Mouse (Mus musculus) limb, embryonic 10.5 days (tissue): ENCODE results near the gene Prss53. TPM values are rescaled to one million over a fixed set of nuclear protein-coding genes. Genes with fewer than 3 reads are reported as not detected.
A peak's percentile ranks its signal among the peaks of the same experiment; 100 is the strongest.
"Not testable (repeated sequence)": the region's sequence is repeated elsewhere in the genome, so short reads cannot be mapped to it uniquely, and the experiment has no call there.

Experiments
- DNase-seq: peaks from one replicate; pipeline ENCODE4 v3.0.0-alpha.2; 2017; ENCODE audit warnings: low spot score
- H3K27ac ChIP-seq: fragments of 300-500 bp; sonication (generic); 2 replicates; pipeline ENCODE4 v1.5.1; 2016; ENCODE audit warnings: mild to moderate bottlenecking
- H3K27me3 ChIP-seq: fragments of 300-500 bp; sonication (generic); 2 replicates; pipeline ENCODE4 v1.6.1; 2016; ENCODE audit warnings: low read depth, mild to moderate bottlenecking; ENCODE audit not compliant: poor library complexity, severe bottlenecking
- H3K36me3 ChIP-seq: fragments of 300-500 bp; sonication (generic); 2 replicates; pipeline ENCODE4 v1.6.1; 2016; ENCODE audit warnings: mild to moderate bottlenecking, moderate library complexity
- H3K4me1 ChIP-seq: fragments of 300-500 bp; sonication (generic); 2 replicates; pipeline ENCODE4 v1.6.1; 2016
- H3K4me3 ChIP-seq: fragments of 300-500 bp; sonication (generic); 2 replicates; pipeline ENCODE4 v1.5.1; 2016; ENCODE audit warnings: mild to moderate bottlenecking, moderate library complexity
- H3K9me3 ChIP-seq: fragments of 300-500 bp; sonication (generic); replicated peaks from 2 replicates; pipeline ENCODE4 v1.6.1; 2016; ENCODE audit warnings: mild to moderate bottlenecking
- WGBS: fragments of 180-500 bp; shearing (Covaris S2); methylation state at CpG from one replicate; pipeline ENCODE4 v1.1.7; 2016; 5-methylcytosine and 5-hydroxymethylcytosine counted together
- polyA plus RNA-seq: library from polyadenylated mRNA; unstranded; fragments of >200 nt; fragmentation: Nextera tagmentation; extraction: Ambion mirVana; gene quantifications from 2 replicates; pipeline ENCODE4 v1.2.1, GENCODE M21; 2016

Gene Prss53
- polyA plus RNA-seq, 1 experiment from 2014 or later: 0.75 TPM

DNA sequence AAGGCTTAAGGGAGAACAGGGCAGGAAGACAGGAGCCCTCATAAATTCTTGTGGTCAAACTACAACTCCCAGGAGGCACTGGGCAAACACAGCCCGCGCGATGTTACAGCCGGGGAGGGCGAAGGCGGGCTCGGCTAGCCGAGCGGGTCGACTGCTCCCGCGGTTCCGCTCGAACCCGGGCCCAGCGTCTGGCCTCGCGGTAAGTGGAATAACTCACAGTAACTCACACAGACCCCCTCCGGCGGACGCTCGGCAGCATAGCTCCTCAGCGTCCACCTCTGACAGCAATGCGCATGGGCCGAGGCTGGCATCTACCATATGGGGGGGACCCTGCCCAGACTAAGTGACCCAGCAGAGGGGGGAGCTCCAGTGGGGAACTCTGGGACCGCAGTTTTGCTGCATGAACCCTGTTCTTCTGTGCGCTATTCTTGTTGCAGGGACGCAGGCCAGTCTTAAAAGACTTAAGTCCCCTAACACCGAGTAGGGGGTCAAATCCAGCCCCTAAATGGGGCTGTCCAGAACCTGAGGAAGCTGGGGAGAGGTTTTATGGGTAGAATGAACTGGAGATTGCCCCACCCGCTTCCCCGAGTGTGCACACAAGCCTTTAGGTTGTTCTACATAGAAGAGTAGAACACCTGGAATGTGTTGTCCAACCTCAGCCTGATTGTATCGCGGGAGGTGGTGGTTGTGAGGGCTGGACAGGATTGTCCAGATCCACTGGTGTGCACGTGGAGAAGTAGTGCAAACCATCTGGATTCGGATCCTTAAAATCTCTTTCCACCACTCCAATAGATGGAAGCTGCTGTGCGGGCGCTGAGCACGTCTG lies 13.4 kb upstream of the Prss53 start, which contains the start of gene Bckdk:
TSS of gene Bckdk (plus strand) at position 112 of the 826 bp plus-strand sequence.
- Histone ChIP-seq H3K4me3 (peak within 1 kb of the TSS; percentile 88), H3K36me3 (peaks cover 42% of the 10 kb centered on the region), H3K4me1 (peaks cover 17% of the 10 kb centered on the region), H3K27me3 (no peaks in the 10 kb centered on the region), H3K27ac (peak within 1 kb of the TSS; percentile 95), H3K9me3 (no peaks in the 10 kb centered on the region)
- WGBS: 8% methylated on average over 38 of the region's 38 CpGs
- peak; percentile 88 for DNase-seq

DNA sequence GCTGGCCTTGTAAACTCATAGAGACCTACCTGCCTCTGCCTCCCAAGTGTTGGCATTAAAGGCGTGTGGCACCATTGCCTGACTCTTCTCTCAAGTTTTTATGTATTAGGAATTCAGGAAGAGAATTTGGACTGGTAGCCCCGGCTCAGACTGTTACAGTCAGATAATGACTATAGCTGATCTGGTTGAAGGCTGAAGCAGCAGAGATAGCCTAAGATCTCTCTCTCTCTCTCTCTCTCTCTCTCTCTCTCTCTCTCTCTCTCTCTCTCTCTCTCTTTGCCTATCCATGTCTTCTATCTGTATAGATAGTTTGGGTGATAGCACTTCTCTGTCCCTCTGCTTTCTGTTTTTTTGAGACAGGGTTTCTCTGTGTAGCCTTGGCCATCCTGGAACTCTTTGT lies 11.0 kb upstream of the Prss53 start:
- H3K36me3 ChIP-seq: peaks cover 18% of the 10 kb centered on the region
- H3K4me1 ChIP-seq: peaks cover 17% of the 10 kb centered on the region
- no peak overlapping the region for H3K27ac ChIP-seq
- no peak for DNase-seq
- no peaks in the 10 kb centered on the region for H3K27me3 ChIP-seq
- no peak overlapping the region for H3K4me3 ChIP-seq
- H3K9me3 ChIP-seq: no peaks in the 10 kb centered on the region
- WGBS: 78% methylated on average over 2 of the region's 2 CpGs

DNA sequence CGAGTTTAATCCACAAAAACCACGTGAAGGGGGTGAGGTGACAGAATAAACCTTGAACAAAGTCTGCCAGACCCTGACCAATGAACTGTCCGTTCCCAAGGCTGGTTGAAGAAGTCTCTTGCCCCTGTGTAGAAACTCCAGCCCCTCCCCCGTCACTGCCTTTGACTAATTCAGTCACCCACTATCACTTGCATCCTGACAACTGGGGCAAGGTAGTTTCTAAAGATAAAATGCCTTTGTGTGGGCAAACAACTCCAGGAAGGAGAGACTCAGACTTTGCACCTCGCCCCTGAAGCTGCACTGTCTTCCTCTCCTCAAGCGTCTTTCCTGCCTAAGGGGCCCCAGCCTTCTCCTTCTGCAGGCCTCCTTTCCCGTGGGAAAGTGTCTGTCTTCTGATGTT lies 9.2 kb upstream of the Prss53 start:
- H3K4me3 ChIP-seq: no peak overlapping the region
- no peak for DNase-seq
- H3K27me3 ChIP-seq: no peaks in the 10 kb centered on the region
- H3K9me3 ChIP-seq: no peaks in the 10 kb centered on the region
- H3K27ac ChIP-seq: no peak overlapping the region
- H3K4me1 ChIP-seq: peaks cover 15% of the 10 kb centered on the region
- H3K36me3 ChIP-seq: 0 out of 2 replicates have a peak, but pooled peaks cover under 1% of the 10 kb centered on the region
- 54% methylated on average over 7 of the region's 7 CpGs for WGBS

DNA sequence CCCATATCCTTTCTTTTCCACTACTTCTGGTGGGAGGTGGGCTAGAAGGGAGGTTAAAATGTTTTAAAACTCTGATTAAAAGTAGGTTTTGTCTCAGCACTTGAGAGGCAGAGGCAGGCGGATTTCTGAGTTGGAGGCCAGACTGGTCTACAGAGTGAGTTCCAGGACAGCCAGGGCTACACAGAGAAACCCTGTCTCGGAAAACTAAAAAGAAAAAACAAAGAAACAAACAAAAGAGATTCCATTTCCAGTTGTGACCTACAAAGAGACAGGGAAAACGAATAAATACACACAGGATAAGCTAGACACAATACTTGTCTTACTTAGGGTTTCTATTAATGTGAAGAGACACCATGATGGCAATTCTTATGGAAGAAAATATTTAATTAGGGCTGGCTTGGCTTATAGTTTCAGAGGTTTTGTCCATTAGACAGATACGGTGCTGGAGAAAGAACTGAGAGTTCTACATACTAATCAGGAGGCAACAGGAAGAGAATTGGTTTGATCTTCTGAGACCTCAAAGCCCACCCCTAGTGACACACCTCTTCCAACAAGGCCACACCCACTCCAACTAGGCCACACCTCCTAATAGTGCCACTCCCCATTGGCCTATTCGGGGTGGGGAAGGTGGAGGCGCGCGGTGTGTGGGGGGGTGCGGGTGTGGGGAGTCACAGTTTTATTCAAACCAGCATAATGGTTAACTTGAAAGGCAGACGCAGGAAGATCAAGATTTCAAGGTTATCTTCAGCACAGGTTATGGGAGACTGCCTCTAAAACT lies 7.6 kb upstream of the Prss53 start:
- H3K27me3 ChIP-seq: no peaks in the 10 kb centered on the region
- no peaks in the 10 kb centered on the region for H3K9me3 ChIP-seq
- no peak overlapping the region for H3K27ac ChIP-seq
- no peak overlapping the region for H3K4me3 ChIP-seq
- WGBS: 37% methylated on average over 10 of the region's 10 CpGs
- peaks cover 13% of the 10 kb centered on the region for H3K4me1 ChIP-seq
- H3K36me3 ChIP-seq: peaks cover 6% of the 10 kb centered on the region
- DNase-seq: no peak

DNA sequence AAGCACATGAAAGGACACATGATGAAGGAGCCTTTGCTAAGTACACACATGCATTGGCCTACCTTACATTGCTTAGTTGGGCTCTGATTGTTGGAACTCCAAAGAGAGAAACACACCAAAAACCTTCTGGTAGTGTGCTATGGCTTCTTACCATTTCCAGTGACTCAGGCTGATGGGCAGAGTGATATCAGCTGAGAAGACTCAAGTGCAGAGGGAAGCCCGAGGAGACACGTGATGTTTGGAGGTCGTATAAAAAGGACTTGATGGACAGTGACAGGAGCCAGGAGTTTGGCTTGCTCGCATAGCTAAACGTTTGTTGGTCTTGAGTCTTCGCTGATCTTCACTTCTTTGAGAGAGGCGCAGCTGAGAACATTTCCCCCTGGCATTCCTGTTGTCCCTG lies 6.8 kb upstream of the Prss53 start:
- DNase-seq: no peak
- peaks cover 13% of the 10 kb centered on the region for H3K4me1 ChIP-seq
- H3K4me3 ChIP-seq: no peak overlapping the region
- H3K27me3 ChIP-seq: no peaks in the 10 kb centered on the region
- H3K27ac ChIP-seq: no peak overlapping the region
- 89% methylated on average over 7 of the region's 7 CpGs for WGBS
- H3K9me3 ChIP-seq: no peaks in the 10 kb centered on the region
- peaks cover 15% of the 10 kb centered on the region for H3K36me3 ChIP-seq

DNA sequence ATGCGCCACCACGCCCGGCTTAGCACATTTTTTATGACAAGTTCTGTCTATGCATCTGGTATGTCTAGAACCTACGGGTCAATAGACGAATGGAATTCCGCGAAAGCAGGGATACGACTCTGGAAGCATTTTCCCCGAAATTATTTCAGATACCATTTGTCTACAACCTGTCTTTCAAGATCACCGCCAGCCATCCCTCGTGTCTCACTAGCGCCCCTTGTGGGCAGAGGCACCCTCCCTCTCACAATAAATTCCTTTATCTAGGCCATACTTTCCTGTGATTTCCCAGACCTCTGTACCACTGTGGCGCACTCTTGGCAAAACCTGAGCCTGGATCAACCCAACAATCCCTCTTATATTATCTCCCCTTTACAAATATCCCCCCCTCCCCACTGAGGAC lies 5.6 kb upstream of the Prss53 start:
- H3K4me1 ChIP-seq: peaks cover 13% of the 10 kb centered on the region
- WGBS: 58% methylated on average over 13 of the region's 13 CpGs
- H3K27me3 ChIP-seq: no peaks in the 10 kb centered on the region
- no peaks in the 10 kb centered on the region for H3K9me3 ChIP-seq
- H3K36me3 ChIP-seq: peaks cover 25% of the 10 kb centered on the region
- peak; percentile 60 for DNase-seq
- no peak overlapping the region for H3K27ac ChIP-seq
- no peak overlapping the region for H3K4me3 ChIP-seq

DNA sequence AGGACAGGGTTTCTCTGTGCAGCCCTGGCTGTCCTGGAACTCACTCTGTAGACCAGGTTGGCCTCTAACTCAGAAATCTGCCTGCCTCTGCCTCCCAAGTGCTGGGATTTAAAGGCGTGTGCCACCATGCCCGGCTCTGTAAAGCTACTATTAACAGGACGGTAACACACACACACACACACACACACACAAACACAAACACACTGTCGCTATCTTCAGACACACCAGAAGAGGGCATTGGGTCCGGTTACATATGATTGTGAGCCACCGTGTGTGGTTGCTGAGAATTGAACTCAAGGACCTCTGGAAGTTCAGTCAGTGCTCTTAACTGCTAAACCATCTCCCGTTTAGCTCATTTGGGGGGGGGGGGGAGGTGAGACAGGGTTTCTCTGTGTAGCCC lies 5.1 kb upstream of the Prss53 start:
- peak overlapping the region; percentile 67 for H3K4me3 ChIP-seq
- not testable (repeated sequence) for H3K9me3 ChIP-seq, H3K27me3 ChIP-seq, DNase-seq
- peak overlapping the region; percentile 82; the same call in 1 of the 2 replicates for H3K27ac ChIP-seq
- peaks cover 13% of the 10 kb centered on the region for H3K4me1 ChIP-seq
- peaks cover 30% of the 10 kb centered on the region for H3K36me3 ChIP-seq
- 74% methylated on average over 7 of the region's 7 CpGs for WGBS

DNA sequence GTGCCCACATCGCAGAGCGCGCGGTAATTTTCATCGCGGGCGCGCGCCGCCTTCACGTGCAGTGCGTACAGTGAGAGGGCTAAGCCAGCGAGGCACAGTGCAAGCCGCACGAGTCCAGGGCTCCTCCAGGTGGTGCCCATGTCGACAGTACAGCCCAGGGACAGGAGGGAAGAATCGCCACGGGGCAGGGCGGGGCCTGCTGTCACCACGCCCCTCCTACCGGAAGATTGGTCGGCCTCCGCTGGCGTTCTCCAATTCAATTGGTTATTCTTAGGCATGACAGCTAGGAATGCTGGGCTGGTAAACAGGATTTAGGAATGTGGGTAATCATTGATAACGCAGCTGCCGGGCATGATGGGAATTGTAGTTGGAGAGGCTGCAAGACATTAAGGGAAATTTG lies 4.7 kb upstream of the Prss53 start, which contains the start of the genes Gm21974 and Vkorc1:
TSS of gene Gm21974 (minus strand) at position 13 of the 400 bp plus-strand sequence.
TSS of gene Vkorc1 (minus strand) at position 176 of the 400 bp plus-strand sequence.
- H3K27me3 ChIP-seq: no peaks in the 10 kb centered on the region
- H3K9me3 ChIP-seq: no peaks in the 10 kb centered on the region
- peak within 1 kb of the TSS; percentile 82 for H3K27ac ChIP-seq
- peaks cover 34% of the 10 kb centered on the region for H3K36me3 ChIP-seq
- H3K4me3 ChIP-seq: peak within 1 kb of the TSS; percentile 67
- peak; percentile 94 for DNase-seq
- under 1% methylated on average over 26 of the region's 26 CpGs for WGBS
- peaks cover 13% of the 10 kb centered on the region for H3K4me1 ChIP-seq

DNA sequence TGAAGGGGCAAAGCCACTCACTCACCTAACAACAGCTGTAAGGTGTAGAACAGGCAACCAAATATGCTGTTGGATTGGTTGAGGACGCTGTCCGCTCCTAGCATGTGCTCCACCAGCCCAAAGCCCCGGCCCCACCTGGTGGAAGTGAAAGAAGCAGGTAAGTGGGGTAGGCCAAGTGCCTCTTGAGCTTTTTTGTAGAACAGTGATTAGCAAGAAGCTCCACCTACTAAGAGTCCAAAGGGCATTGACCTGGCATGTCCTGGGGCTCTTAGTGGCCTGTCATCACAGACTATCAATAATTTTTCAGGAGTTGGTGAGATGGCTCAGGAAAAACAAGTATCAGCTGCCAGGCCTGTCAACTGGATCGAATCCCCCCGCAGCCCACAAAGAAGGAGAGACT lies 3.7 kb upstream of the Prss53 start:
- no peak overlapping the region for H3K27ac ChIP-seq
- H3K4me1 ChIP-seq: peaks cover 13% of the 10 kb centered on the region
- peak overlapping the region; percentile 67 for H3K4me3 ChIP-seq
- no peaks in the 10 kb centered on the region for H3K9me3 ChIP-seq
- no peaks in the 10 kb centered on the region for H3K27me3 ChIP-seq
- H3K36me3 ChIP-seq: peaks cover 43% of the 10 kb centered on the region
- WGBS: 76% methylated on average over 5 of the region's 5 CpGs
- no peak for DNase-seq

DNA sequence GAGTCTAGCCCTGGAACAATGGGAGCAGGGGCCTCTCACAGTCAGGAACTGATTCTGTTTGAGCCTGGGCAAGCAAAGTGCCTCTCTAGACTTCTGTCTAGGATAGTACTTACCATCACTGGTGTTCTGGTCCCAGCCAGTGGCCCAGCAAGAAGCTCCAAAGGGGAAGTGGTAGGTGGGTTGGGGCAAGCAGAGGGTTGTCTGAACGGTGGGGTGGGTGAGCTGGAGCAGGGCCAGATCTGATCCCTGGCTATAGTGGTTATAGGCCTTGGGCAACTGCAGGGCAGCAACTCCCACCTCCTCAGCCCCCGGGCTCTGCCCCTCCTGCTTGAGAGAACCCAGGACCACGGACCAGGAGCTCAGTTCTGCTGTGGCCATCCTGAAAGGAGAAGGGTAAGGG lies 1.9 kb downstream of the Prss53 start:
- H3K36me3 ChIP-seq: peaks cover 98% of the 10 kb centered on the region
- H3K4me3 ChIP-seq: no peak overlapping the region
- no peak overlapping the region for H3K27ac ChIP-seq
- H3K27me3 ChIP-seq: no peaks in the 10 kb centered on the region
- peaks cover 2% of the 10 kb centered on the region; the same call in 1 of the 2 replicates for H3K4me1 ChIP-seq
- WGBS: 80% methylated on average over 3 of the region's 3 CpGs
- H3K9me3 ChIP-seq: no peaks in the 10 kb centered on the region
- DNase-seq: no peak

DNA sequence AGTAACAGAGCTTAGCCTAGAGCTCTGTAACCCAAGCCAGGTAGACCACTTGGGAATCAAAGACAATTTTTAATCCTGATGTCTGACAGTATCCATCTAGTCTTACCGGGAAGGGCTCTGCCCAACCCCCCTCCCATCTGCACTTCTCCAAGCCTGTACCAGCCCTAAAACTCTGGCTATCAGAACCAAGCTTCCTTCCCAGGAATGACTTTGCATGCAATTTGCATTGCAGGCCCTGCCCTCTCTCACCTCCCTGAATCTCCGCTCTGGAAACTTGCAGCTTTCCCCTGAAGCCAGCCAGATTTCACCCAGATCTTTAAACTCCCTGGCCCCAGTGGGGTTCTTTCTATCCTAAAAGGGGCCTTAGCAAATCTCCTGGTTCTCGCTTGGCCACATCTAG lies 3.0 kb downstream of the Prss53 start:
- no peaks in the 10 kb centered on the region for H3K9me3 ChIP-seq
- peaks cover 98% of the 10 kb centered on the region for H3K36me3 ChIP-seq
- no peak for DNase-seq
- WGBS: 84% methylated on average over 3 of the region's 3 CpGs
- no peak overlapping the region for H3K27ac ChIP-seq
- H3K4me3 ChIP-seq: no peak overlapping the region
- no peaks in the 10 kb centered on the region for H3K27me3 ChIP-seq
- H3K4me1 ChIP-seq: peaks cover 9% of the 10 kb centered on the region; the same call in 1 of the 2 replicates

DNA sequence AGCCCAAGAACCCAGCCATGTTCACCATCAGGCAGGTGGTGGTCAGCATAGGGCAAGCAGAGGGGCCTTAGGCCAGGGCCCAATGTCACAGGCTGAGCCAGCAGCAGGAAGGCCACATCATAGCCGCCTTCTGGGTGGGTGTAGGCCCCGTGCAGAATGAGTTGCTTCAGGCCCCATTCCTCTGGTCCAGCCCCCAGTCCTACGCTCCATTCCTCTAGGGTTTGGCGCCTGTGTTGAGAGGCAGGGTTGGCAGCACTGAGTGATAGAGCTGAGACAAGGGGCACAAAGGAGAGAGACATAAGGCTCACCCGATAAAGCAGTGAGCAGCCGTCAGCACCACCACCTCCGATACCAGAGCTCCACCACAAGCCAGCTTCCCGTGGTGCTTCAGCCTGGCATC lies 3.6 kb downstream of the Prss53 start:
- DNase-seq: no peak
- WGBS: 80% methylated on average over 8 of the region's 8 CpGs
- Histone ChIP-seq H3K27me3 (no peaks in the 10 kb centered on the region), H3K27ac (no peak overlapping the region), H3K36me3 (peaks cover 98% of the 10 kb centered on the region), H3K4me1 (peaks cover 9% of the 10 kb centered on the region; the same call in 1 of the 2 replicates), H3K4me3 (no peak overlapping the region), H3K9me3 (no peaks in the 10 kb centered on the region)

DNA sequence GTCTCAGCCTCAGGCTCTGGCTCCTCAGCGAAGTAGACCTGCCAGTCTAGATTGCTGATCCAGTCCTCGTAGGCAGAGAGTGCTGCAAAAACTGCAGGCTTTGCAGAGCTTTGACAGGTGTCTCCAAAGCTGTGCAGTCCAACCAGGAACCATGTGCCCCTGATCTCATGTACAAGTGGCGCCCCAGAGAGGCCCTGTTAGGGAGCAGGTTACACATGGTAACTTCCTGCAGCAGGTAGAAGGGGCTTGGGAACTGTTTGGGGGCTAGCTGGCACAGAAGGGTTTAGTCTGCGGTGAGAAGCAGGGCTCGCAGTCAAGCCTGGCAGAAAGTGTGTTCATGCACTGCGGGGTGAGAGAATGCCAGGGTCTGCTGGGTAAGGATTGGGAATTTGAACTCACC lies 4.2 kb downstream of the Prss53 start:
- no peaks in the 10 kb centered on the region for H3K9me3 ChIP-seq
- no peaks in the 10 kb centered on the region for H3K27me3 ChIP-seq
- H3K4me1 ChIP-seq: peaks cover 9% of the 10 kb centered on the region; the same call in 1 of the 2 replicates
- DNase-seq: no peak
- 93% methylated on average over 6 of the region's 6 CpGs for WGBS
- no peak overlapping the region for H3K4me3 ChIP-seq
- H3K36me3 ChIP-seq: peaks cover 99% of the 10 kb centered on the region
- no peak overlapping the region for H3K27ac ChIP-seq
